Mouse (Mus musculus): Measurements from ENCODE around the gene Cyp2c23. TPM values are rescaled to one million over a fixed set of nuclear protein-coding genes. Genes with fewer than 3 reads are reported as not detected.

The Cyp2c23 gene
- polyA plus RNA-seq (2015; fragmentation: Nextera tagmentation; extraction: Ambion mirVana) = 0.27 and 0.66 TPM in 2 replicates

DNA sequence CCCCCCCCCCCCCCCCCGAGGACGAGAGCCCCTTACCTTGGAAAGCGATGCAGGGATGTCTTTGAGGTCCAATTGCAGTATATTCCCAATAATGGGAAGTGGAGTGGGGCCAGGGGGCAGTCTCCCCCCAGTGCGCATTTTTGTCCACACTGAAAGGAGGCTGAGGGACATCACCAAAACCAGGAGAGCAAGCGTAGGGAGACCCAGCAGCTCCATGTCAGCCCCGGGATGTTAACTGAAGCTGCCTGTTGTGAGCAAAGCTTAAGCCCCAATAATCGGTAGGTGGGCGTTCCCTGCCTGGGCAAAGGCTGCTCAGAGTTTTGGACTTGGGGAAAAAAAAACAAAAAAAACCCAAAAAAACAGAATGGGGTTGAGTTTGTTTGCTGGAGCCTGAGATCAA lies at the start of gene Cyp2c23:
Gene Cyp2c23 (minus strand): TSS at position 237 of the 400 bp plus-strand sequence.
- no peak within 1 kb of the TSS for H3K27ac ChIP-seq
- H3K4me2 ChIP-seq = no peak within 1 kb of the TSS
- no peaks in the 10 kb centered on the region for H3K9me3 ChIP-seq (replicated peaks)
- H3K4me1 ChIP-seq = peaks cover 9% of the 10 kb centered on the region; the same call in 1 of the 2 replicates
- no peak within 1 kb of the TSS for H3K4me3 ChIP-seq (replicated peaks)
- H3K27me3 ChIP-seq = no peaks in the 10 kb centered on the region
- peaks cover 4% of the 10 kb centered on the region; the same call in 1 of the 2 replicates for H3K36me3 ChIP-seq
- 78% methylated on average over 8 of the region's 8 CpGs for WGBS
- ATAC-seq (replicated peaks; ENCODE audit: low FRiP score) = no peak
- H3K9ac ChIP-seq = no peak within 1 kb of the TSS

DNA sequence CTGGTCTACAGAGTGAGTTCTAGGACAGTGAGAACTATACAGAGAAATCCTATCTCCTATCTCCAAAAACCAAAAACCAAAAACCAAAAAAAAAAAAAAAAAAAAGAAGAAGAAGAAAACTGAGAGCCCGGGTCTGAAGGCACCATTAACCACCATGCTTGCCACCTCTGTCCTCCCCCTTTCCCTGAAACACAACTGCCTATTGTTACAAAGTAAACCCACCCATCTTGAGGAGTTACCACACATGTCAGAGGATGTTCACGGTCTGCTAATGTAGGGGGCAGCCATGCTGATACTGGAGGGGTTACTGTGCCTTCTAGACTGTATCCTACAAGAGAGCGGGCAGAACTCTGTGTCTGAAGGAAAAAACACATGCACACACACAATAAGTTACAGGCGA lies 48.0 kb upstream of the Cyp2c23 start:
- ATAC-seq (replicated peaks; ENCODE audit: low FRiP score) = peak; percentile 91
- peaks cover 71% of the 10 kb centered on the region for H3K36me3 ChIP-seq
- H3K27ac ChIP-seq = peak overlapping the region; percentile 77

DNA sequence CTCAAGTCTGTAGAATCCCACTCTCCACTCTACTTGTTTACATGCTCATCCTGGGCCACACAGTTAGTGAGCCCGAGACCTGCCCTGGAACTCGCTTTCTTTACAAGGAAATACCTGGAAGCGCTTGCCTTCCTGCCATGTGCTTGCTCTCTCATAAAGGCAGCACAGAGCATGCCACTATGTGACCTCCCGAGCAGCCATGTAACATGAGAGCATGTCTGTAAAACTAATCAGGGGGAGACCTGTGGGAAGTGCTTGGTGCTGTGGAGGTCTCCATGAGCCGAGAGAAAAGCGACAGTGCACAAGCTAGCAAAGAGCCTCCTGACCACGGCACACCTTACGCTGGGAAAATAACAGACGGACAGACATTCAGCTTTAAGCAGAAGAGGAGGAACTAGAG lies 47.4 kb upstream of the Cyp2c23 start:
- 0 out of 2 replicates have a peak overlapping the region, but pooled peaks have one; percentile 9 for H3K4me2 ChIP-seq
- WGBS = 35% methylated on average over 9 of the region's 9 CpGs
- peak overlapping the region; percentile 77 for H3K27ac ChIP-seq
- 0 out of 2 replicates have a peak, but pooled peaks cover 3% of the 10 kb centered on the region for H3K4me1 ChIP-seq
- H3K9ac ChIP-seq = no peak overlapping the region
- no peaks in the 10 kb centered on the region for H3K9me3 ChIP-seq (replicated peaks)
- H3K27me3 ChIP-seq = no peaks in the 10 kb centered on the region
- peaks cover 67% of the 10 kb centered on the region for H3K36me3 ChIP-seq
- ATAC-seq (replicated peaks; ENCODE audit: low FRiP score) = peak; percentile 88
- H3K4me3 ChIP-seq (replicated peaks) = no peak overlapping the region

More for the DNA sequence above, 48.0 kb upstream of the Cyp2c23 start:
- 54% methylated on average over 4 of the region's 4 CpGs for WGBS
- Histone ChIP-seq H3K4me2 (0 out of 2 replicates have a peak overlapping the region, but pooled peaks have one; percentile 9), H3K4me1 (0 out of 2 replicates have a peak, but pooled peaks cover 3% of the 10 kb centered on the region), H3K9ac (no peak overlapping the region), H3K4me3 (replicated peaks) (no peak overlapping the region), H3K27me3 (no peaks in the 10 kb centered on the region), H3K9me3 (replicated peaks) (no peaks in the 10 kb centered on the region)

DNA sequence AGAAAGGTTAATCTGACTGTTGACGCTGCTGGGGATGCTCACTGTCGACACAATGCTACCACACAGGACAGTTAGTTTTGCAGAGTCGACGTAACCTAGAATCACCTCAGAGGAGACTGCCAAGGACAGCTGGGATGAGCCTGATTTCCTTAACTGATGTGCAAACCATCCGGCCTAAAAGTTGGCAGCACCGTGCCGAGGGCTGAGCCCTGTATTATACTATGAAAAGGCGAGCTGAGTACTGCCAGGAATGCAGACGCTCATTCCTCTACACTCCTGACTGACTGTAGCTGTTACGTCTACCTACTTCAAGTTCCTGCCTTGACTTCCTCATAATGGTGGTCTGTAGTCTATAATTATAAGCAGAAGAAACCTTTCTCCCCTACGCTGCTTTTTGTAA lies 46.0 kb upstream of the Cyp2c23 start:
- Histone ChIP-seq H3K9me3 (replicated peaks) (no peaks in the 10 kb centered on the region), H3K4me1 (peaks cover 6% of the 10 kb centered on the region), H3K27ac (no peak overlapping the region), H3K4me3 (replicated peaks) (no peak overlapping the region), H3K36me3 (peaks cover 60% of the 10 kb centered on the region), H3K9ac (no peak overlapping the region), H3K4me2 (no peak overlapping the region), H3K27me3 (no peaks in the 10 kb centered on the region)
- whole genome bisulfite sequencing = 81% methylated on average over 11 of the region's 11 CpGs
- no peak for ATAC-seq (replicated peaks; ENCODE audit: low FRiP score)

DNA sequence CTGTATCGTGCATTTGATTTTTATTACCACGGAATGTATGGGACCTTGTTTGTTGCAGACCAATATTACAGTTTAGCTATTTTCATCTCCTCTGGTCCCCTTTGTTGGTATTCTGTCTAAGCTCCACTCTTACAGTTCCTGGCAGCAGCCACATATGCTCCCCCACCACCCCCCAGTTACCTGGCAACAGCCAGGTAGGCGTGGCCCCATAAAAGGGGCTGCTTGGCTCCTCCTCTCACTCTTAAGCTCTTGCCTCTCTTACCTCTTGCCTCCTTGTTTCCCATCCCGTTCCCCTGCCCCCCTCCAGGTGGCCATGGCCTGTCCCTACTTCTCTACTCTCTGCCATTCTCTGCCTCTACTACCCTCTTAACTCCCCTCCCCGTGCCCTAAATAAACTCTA lies 42.2 kb upstream of the Cyp2c23 start:
- 49% methylated on average over 5 of the region's 5 CpGs for WGBS
- H3K4me2 ChIP-seq = no peak overlapping the region
- no peak overlapping the region for H3K27ac ChIP-seq
- H3K4me3 ChIP-seq (replicated peaks) = no peak overlapping the region
- no peak for ATAC-seq (replicated peaks; ENCODE audit: low FRiP score)
- H3K27me3 ChIP-seq = no peaks in the 10 kb centered on the region
- no peaks in the 10 kb centered on the region for H3K9me3 ChIP-seq (replicated peaks)
- H3K36me3 ChIP-seq = peaks cover 30% of the 10 kb centered on the region
- no peak overlapping the region for H3K9ac ChIP-seq
- peaks cover 17% of the 10 kb centered on the region for H3K4me1 ChIP-seq

DNA sequence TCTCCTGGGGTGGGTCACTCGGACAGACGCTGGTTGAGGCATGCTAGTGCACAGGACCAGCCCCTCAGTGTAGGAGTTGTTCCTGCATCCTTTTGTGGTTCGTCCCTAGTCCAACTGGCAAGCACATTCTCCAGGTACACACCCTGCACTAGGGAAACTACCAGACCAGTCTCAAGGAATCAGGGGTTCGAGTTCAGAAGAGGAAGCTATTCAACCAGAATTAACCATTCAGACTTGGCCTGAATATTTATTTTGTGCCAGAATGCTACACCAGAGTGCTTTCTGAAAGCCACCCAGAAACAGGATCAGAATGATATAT lies 40.9 kb upstream of the Cyp2c23 start:
- H3K36me3 ChIP-seq = peaks cover 22% of the 10 kb centered on the region
- H3K9me3 ChIP-seq (replicated peaks) = no peaks in the 10 kb centered on the region
- WGBS = 9% methylated on average over 4 of the region's 4 CpGs
- no peaks in the 10 kb centered on the region for H3K27me3 ChIP-seq
- H3K4me1 ChIP-seq = peaks cover 17% of the 10 kb centered on the region
- peak overlapping the region; percentile 78 for H3K27ac ChIP-seq
- H3K4me3 ChIP-seq (replicated peaks) = peak overlapping the region; percentile 81
- H3K4me2 ChIP-seq = peak overlapping the region; percentile 88
- no peak for ATAC-seq (replicated peaks; ENCODE audit: low FRiP score)
- peak overlapping the region; percentile 68 for H3K9ac ChIP-seq

DNA sequence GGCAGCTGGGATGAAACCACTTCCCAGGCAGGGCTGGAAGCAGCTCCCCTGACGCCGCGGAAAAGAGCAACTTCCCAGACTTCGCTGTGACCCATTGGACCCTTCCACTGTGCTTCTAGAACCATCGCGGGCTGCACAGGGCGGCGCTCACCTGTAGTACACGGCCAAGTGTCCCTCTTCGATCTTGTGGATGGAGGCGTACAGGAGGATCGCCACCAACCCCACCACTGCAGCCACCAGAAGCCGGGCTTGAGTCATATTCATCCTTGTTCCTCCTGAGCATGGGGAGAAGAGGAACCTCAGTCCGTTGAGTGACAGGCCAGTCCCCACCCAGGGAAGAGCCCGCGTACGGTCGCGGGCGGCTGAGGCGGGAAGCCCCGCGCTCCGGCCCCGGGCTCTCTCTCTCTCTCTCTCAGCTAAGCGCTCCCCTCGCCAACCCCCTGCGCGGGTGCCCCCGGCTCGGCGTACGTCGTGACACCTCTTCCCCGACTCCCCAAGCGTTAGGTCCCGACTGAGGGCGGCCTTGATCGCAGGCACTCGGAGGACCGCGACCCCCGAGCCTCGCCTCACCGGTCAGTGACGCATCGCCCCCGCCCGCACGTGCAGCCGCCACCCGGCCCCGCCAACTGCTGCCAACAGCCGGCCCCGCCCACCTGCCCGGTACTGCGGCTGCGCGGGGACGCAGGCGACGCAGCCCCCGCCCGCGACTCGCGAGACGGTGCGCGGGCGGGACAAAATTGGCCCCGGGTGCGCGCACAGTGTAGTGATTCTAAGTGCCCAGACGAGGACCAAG lies 40.3 kb upstream of the Cyp2c23 start, which contains the start of gene Erlin1:
Gene Erlin1 (minus strand): TSS at position 665 of the 793 bp plus-strand sequence.
- ATAC-seq (replicated peaks; ENCODE audit: low FRiP score) = peak; percentile 92
- peak within 1 kb of the TSS; percentile 81 for H3K4me3 ChIP-seq (replicated peaks)
- no peaks in the 10 kb centered on the region for H3K27me3 ChIP-seq
- peaks cover 25% of the 10 kb centered on the region for H3K36me3 ChIP-seq
- H3K9me3 ChIP-seq (replicated peaks) = no peaks in the 10 kb centered on the region
- H3K27ac ChIP-seq = peak within 1 kb of the TSS; percentile 78
- H3K4me2 ChIP-seq = peak within 1 kb of the TSS; percentile 88
- peak within 1 kb of the TSS; percentile 68 for H3K9ac ChIP-seq
- H3K4me1 ChIP-seq = peaks cover 17% of the 10 kb centered on the region
- WGBS = under 1% methylated on average over 73 of the region's 75 CpGs

- H3K9ac ChIP-seq = peak overlapping the region; percentile 68; the same call in 1 of the 2 replicates
- H3K27ac ChIP-seq = no peak overlapping the region
- H3K4me2 ChIP-seq = peak overlapping the region; percentile 88
- no peaks in the 10 kb centered on the region for H3K9me3 ChIP-seq (replicated peaks)
- H3K27me3 ChIP-seq = no peaks in the 10 kb centered on the region
- WGBS = 69% methylated on average over 4 of the region's 4 CpGs
- peak overlapping the region; percentile 81 for H3K4me3 ChIP-seq (replicated peaks)
- peaks cover 17% of the 10 kb centered on the region for H3K4me1 ChIP-seq
- no peak for ATAC-seq (replicated peaks; ENCODE audit: low FRiP score)
- H3K36me3 ChIP-seq = peaks cover 29% of the 10 kb centered on the region
These were observed 39.2 kb upstream of the Cyp2c23 start for GRCm38 (mm10) chr19:44068232-44068631.

- ATAC-seq (replicated peaks; ENCODE audit: low FRiP score) = no peak
- Histone ChIP-seq H3K27me3 (no peaks in the 10 kb centered on the region), H3K4me2 (peak overlapping the region; percentile 88), H3K27ac (no peak overlapping the region), H3K9me3 (replicated peaks) (no peaks in the 10 kb centered on the region), H3K4me1 (peaks cover 17% of the 10 kb centered on the region), H3K9ac (no peak overlapping the region), H3K4me3 (replicated peaks) (peak overlapping the region; percentile 81), H3K36me3 (peaks cover 27% of the 10 kb centered on the region)
- 59% methylated on average over 9 of the region's 9 CpGs for WGBS
These were observed 38.5 kb upstream of the Cyp2c23 start for GRCm38 (mm10) chr19:44067323-44068049.

GRCm38 (mm10) chr19:44064734-44065133 lies 35.7 kb upstream of the Cyp2c23 start:
- no peaks in the 10 kb centered on the region for H3K27me3 ChIP-seq
- H3K36me3 ChIP-seq = peaks cover 47% of the 10 kb centered on the region
- H3K4me2 ChIP-seq = no peak overlapping the region
- ATAC-seq (replicated peaks; ENCODE audit: low FRiP score) = no peak
- H3K4me3 ChIP-seq (replicated peaks) = no peak overlapping the region
- peaks cover 12% of the 10 kb centered on the region; the same call in 1 of the 2 replicates for H3K4me1 ChIP-seq
- WGBS = 94% methylated on average over 2 of the region's 2 CpGs
- H3K27ac ChIP-seq = no peak overlapping the region
- no peaks in the 10 kb centered on the region for H3K9me3 ChIP-seq (replicated peaks)
- no peak overlapping the region for H3K9ac ChIP-seq

DNA sequence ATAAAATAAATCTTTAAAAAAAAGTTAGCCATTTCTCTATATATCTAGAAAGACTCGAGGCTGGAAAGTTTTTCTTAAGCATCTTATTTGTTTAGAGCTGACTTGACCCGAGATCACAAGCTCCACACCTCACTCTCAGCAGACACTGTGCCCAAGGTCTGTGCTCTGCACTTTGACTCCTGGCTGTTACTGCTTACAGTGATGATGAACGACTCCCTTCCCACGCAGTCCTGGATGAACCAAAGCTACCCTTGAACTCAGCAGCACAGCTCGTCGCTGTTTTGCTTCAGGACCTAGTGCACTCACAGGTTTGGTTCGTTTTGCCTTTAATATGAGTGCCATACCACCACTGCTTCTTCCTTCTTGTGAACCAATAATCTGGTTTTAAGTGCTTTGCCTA lies 34.8 kb upstream of the Cyp2c23 start:
- H3K9me3 ChIP-seq (replicated peaks) = no peaks in the 10 kb centered on the region
- ATAC-seq (replicated peaks; ENCODE audit: low FRiP score) = no peak
- WGBS = 73% methylated on average over 7 of the region's 7 CpGs
- H3K4me2 ChIP-seq = no peak overlapping the region
- no peaks in the 10 kb centered on the region for H3K27me3 ChIP-seq
- peaks cover 56% of the 10 kb centered on the region for H3K36me3 ChIP-seq
- peaks cover 10% of the 10 kb centered on the region; the same call in 1 of the 2 replicates for H3K4me1 ChIP-seq
- no peak overlapping the region for H3K4me3 ChIP-seq (replicated peaks)
- H3K9ac ChIP-seq = no peak overlapping the region
- H3K27ac ChIP-seq = no peak overlapping the region

- no peaks in the 10 kb centered on the region for H3K9me3 ChIP-seq (replicated peaks)
- H3K4me1 ChIP-seq = no peaks in the 10 kb centered on the region
- H3K9ac ChIP-seq = no peak overlapping the region
- H3K27me3 ChIP-seq = no peaks in the 10 kb centered on the region
- 90% methylated on average over 3 of the region's 3 CpGs for WGBS
- H3K4me3 ChIP-seq (replicated peaks) = no peak overlapping the region
- no peak overlapping the region for H3K4me2 ChIP-seq
- H3K27ac ChIP-seq = no peak overlapping the region
- ATAC-seq (replicated peaks; ENCODE audit: low FRiP score) = no peak
- H3K36me3 ChIP-seq = peaks cover 72% of the 10 kb centered on the region
These were observed 31.2 kb upstream of the Cyp2c23 start for GRCm38 (mm10) chr19:44060226-44060625.
